Mouse (Mus musculus) right cerebral cortex, postnatal 4 days (tissue): Measurements from ENCODE around the gene Hagh.

Experiments
- DNase-seq: peaks from one replicate; pipeline ENCODE4 v3.0.0-alpha.2; 2022

Gene Hagh

DNA sequence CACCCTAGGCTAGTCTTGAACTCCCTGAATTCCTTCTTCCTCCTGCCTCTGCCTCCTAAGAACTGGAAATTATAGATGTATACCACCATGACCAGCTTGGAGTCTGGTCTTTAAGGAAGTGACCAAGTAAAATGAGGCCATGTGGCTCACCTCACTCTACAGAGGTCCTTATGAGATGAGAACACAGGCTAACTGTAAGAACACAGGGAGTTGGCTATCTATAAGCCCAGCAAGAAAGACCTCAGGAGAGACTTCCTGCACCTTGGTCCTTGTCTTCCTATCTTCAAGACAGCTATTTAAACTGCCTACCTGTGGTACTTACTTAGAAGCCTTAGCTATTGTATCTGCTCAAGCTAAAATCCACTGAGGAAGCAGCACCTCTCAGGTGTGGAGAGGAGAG lies 74.0 kb downstream of the Hagh start:
- no peak for DNase-seq
